Mouse (Mus musculus) forebrain, embryonic 13.5 days (tissue): ENCODE measurements around the gene Nudcd2. TPM values are rescaled to one million over a fixed set of nuclear protein-coding genes. Genes with fewer than 3 reads are reported as not detected.
A peak's percentile ranks its signal among the peaks of the same experiment; 100 is the strongest.
"Not testable (repeated sequence)": the region's sequence is repeated elsewhere in the genome, so short reads cannot be mapped to it uniquely, and the experiment has no call there.

Experiments
- ATAC-seq: fragments of 200-750 bp; cut with Nextera tagmentation; 2 replicates; pipeline ENCODE4 v1.8.0; 2017
- H3K27ac ChIP-seq: fragments of 300-500 bp; sonication (generic); 2 replicates; pipeline ENCODE4 v1.5.1; 2015; ENCODE audit warnings: inconsistent platforms, mild to moderate bottlenecking, moderate library complexity
- H3K27me3 ChIP-seq: fragments of 300-500 bp; sonication (generic); 2 replicates; pipeline ENCODE4 v1.6.1; 2015; ENCODE audit warnings: mild to moderate bottlenecking, inconsistent platforms
- H3K36me3 ChIP-seq: fragments of 300-500 bp; sonication (generic); 2 replicates; pipeline ENCODE4 v1.6.1; 2015; ENCODE audit warnings: mild to moderate bottlenecking, inconsistent platforms; ENCODE audit not compliant: poor library complexity, severe bottlenecking
- H3K4me1 ChIP-seq: fragments of 300-500 bp; sonication (generic); 2 replicates; pipeline ENCODE4 v1.6.1; 2015; ENCODE audit warnings: inconsistent platforms
- H3K4me2 ChIP-seq: fragments of 300-500 bp; sonication (generic); 2 replicates; pipeline ENCODE4 v1.6.1; 2015; ENCODE audit warnings: inconsistent platforms, mild to moderate bottlenecking, moderate library complexity
- H3K4me3 ChIP-seq: fragments of 300-500 bp; sonication (generic); 2 replicates; pipeline ENCODE4 v1.5.1; 2015; ENCODE audit warnings: mild to moderate bottlenecking, inconsistent platforms
- H3K9ac ChIP-seq: fragments of 300-500 bp; sonication (generic); 2 replicates; pipeline ENCODE4 v1.6.1; 2015; ENCODE audit warnings: mild to moderate bottlenecking, inconsistent platforms
- H3K9me3 ChIP-seq: fragments of 300-500 bp; sonication (generic); replicated peaks from 2 replicates; pipeline ENCODE4 v1.6.1; 2016; ENCODE audit warnings: inconsistent platforms
- WGBS: fragments of 180-500 bp; shearing (Covaris S2); methylation state at CpG from one replicate; pipeline ENCODE4 v1.1.7; 2015; 5-methylcytosine and 5-hydroxymethylcytosine counted together
- polyA plus RNA-seq: library from polyadenylated mRNA; unstranded; fragments of >200 nt; fragmentation: Nextera tagmentation; extraction: Ambion mirVana; gene quantifications from 2 replicates; pipeline ENCODE4 v1.2.1, GENCODE M21; 2015

Nudcd2 gene
- 136 and 145 TPM in 2 replicates for polyA plus RNA-seq

DNA sequence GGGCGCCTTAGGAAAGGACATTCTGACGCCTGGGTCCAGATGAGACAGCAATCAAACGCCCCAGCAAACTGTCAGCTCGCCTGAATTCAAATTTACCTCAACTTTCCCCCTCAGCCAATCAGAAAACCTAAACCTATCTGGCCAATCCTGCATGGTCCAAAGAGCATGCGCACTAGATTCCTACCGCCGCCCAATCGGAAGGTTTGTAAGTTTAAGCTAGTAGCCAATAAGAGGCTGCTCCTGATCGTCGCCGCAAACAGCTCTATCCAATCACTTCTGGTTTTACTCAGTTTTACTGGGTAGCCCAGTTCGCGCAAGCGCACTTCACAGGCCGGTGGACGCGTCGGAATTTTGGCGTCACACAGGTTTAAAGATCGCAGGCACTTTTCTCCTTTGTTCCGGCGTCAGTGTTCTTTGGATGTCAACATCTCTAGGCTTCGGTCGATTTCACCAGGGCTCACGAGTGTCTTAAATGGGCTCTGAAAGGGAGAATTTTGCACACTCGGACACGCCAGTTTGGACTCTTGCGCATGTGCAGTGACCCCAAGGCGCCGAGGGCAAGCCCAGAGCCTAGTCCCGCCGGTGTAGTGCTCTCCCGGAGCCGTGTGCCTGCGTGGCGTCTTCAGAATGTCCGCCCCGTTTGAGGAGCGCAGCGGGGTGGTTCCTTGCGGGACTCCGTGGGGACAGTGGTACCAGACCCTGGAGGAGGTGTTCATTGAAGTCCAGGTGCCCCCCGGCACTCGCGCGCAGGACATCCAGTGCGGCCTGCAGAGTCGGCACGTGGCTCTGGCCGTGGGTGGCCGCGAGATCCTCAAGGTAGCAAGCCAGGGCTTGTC is at the start of gene Nudcd2, which contains the start of gene Hmmr:
Gene Nudcd2, plus strand, starts transcription at position 329 of the 836 bp plus-strand sequence.
Gene Hmmr, minus strand, starts transcription at position 84 of the 836 bp plus-strand sequence.
- WGBS = under 1% methylated on average over 52 of the region's 52 CpGs
- Histone ChIP-seq H3K9me3 (no peaks in the 10 kb centered on the region), H3K4me3 (peak within 1 kb of the TSS; percentile 93), H3K9ac (peak within 1 kb of the TSS; percentile 95), H3K36me3 (peaks cover 31% of the 10 kb centered on the region), H3K27me3 (no peaks in the 10 kb centered on the region), H3K4me2 (peak within 1 kb of the TSS; percentile 86), H3K4me1 (peaks cover 43% of the 10 kb centered on the region), H3K27ac (peak within 1 kb of the TSS; percentile 72)
- ATAC-seq = peak; percentile 99

DNA sequence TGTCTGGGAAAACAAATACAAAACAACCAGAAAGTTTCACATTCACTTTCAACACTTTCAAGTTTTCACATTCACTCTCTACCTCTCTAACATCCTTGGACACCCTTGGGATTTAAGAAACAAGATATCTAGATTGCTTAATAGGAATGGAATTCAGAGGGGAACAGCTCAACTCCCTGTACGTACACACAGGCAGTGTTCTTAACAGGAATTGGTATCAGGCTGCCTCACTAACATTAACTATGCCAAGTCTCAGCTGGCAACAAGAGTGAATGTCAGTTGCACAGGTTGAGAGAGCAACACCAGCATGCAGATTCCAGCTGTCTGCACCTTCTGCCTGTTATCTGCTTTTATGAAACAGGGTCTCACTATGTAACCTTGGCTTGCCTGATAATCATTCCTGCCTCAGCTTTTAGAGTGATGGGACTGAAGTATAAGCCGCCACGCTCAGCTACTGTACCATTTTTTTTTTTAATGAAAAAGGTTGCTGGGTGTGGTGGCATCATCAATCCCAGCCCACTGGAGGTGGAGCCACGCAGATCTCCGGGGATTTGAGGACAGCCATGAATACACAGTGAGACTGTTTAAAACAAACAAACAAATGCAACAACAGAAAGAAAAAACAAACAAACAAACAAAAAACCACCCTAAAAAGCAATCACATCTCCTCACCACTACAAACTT is 42.9 kb upstream of the Nudcd2 start:
- H3K9ac ChIP-seq = no peak overlapping the region
- no peak overlapping the region for H3K27ac ChIP-seq
- no peaks in the 10 kb centered on the region for H3K9me3 ChIP-seq
- H3K4me1 ChIP-seq = peaks cover 39% of the 10 kb centered on the region
- WGBS = 65% methylated on average over 5 of the region's 5 CpGs
- peak overlapping the region; percentile 88 for H3K4me3 ChIP-seq
- no peaks in the 10 kb centered on the region for H3K27me3 ChIP-seq
- H3K4me2 ChIP-seq = peak overlapping the region; percentile 86
- H3K36me3 ChIP-seq = peaks cover 20% of the 10 kb centered on the region
- no peak for ATAC-seq

DNA sequence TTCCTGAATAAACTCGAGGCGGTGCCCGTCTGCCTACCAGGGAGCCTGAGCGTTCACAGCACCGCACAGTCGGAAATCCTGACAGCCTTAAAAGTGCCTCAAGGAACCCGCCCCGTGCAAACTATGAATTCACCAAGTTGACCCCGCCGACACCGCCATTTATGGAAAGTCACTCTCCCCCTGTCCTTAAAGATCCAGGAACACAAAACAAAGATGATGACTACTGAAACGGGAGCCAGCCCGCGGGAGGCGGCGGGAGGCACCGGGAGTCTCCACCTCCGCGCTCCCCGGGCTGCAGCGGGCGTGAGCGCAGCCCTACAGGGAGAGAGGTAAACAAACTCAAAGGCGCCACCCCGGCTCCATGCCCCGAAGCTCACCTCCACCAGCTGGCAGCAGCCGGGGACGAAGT is 41.4 kb upstream of the Nudcd2 start:
- ATAC-seq = peak; percentile 79
- WGBS = under 1% methylated on average over 28 of the region's 28 CpGs

DNA sequence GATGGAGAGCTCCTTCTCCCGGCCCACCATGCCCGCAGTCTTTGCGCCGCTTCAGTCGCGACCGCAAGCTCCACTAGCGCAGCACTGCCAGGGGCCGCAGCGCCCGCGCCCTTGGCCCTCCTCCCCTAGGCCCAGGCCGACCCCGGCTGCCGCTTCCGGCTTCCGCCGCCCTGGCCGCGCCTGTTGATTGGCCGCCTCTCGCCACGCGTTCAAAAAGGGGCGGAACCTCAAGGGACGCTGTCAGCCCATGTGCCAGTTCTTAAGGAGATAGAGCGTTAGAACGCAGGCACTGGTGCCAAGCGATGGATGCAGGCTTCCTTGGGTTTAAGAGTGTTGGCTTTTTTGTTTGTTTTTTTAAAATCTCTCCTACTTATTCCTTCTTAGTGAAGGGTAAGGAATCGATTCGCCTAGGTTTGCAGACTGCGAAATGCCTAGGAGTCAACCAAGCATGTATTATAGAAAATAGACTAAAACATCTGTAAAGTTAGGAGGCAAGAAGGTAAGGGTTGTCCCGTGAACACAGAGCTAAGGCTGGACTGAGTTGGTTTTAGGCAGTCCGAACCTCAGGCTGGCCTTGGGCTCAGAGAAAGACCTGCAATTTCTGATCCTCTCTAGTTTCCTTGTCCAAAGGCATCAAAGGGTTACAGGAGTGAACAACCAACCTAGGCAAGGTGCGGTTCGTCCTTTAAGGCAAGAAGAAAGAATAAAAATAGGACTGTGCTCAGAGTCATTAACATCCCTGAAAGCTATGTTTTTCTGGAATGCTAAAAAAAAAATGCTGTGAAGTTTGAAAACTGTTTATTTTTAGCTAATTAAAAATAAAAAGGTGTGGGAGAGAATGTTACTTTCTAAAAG is 40.7 kb upstream of the Nudcd2 start:
- Histone ChIP-seq H3K27me3 (no peaks in the 10 kb centered on the region), H3K4me2 (peak overlapping the region; percentile 86), H3K36me3 (no peaks in the 10 kb centered on the region), H3K4me3 (peak overlapping the region; percentile 88), H3K27ac (peak overlapping the region; percentile 88), H3K9me3 (no peaks in the 10 kb centered on the region), H3K9ac (peak overlapping the region; percentile 80), H3K4me1 (peaks cover 39% of the 10 kb centered on the region)
- peak; percentile 98 for ATAC-seq
- under 1% methylated on average over 36 of the region's 36 CpGs for WGBS

More for the DNA sequence above, 41.4 kb upstream of the Nudcd2 start:
- Histone ChIP-seq H3K9ac (peak overlapping the region; percentile 80), H3K27ac (peak overlapping the region; percentile 76), H3K4me3 (peak overlapping the region; percentile 88), H3K36me3 (peaks cover 5% of the 10 kb centered on the region), H3K4me2 (peak overlapping the region; percentile 86), H3K9me3 (no peaks in the 10 kb centered on the region), H3K4me1 (peaks cover 39% of the 10 kb centered on the region), H3K27me3 (no peaks in the 10 kb centered on the region)

DNA sequence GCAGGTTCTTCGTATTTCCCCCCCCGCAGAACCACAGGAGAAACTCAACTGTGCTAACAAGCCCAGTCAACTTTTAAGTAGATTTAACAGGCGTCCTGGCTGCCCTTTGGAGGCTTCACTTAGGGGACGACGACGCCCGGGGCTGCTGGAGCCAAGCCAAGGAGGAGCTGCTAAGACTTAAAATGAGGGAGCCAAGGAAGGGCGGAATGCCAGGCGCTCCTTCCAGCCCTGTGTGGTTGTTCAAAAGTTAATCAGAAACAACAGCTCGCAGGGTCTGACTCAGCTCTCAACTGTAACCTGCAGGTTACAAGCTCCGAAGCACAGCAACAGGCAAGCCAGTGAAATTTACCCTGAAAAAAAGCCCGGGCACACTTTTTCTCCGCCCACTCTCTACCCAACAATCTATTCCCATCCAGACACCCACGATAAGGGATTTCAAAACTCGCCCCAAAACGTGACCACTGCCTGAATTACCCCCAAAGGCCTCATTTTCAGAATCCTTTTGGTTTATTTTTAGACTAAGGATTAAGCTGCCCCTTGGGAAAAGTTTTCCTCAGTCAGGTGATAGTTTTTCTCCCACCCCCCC is 40.0 kb upstream of the Nudcd2 start:
- peak overlapping the region; percentile 88 for H3K4me3 ChIP-seq
- no peaks in the 10 kb centered on the region for H3K27me3 ChIP-seq
- under 1% methylated on average over 16 of the region's 16 CpGs for WGBS
- H3K9me3 ChIP-seq = no peaks in the 10 kb centered on the region
- H3K4me1 ChIP-seq = peaks cover 39% of the 10 kb centered on the region
- no peaks in the 10 kb centered on the region for H3K36me3 ChIP-seq
- H3K9ac ChIP-seq = peak overlapping the region; percentile 80
- ATAC-seq = no peak
- peak overlapping the region; percentile 88 for H3K27ac ChIP-seq
- peak overlapping the region; percentile 86 for H3K4me2 ChIP-seq

DNA sequence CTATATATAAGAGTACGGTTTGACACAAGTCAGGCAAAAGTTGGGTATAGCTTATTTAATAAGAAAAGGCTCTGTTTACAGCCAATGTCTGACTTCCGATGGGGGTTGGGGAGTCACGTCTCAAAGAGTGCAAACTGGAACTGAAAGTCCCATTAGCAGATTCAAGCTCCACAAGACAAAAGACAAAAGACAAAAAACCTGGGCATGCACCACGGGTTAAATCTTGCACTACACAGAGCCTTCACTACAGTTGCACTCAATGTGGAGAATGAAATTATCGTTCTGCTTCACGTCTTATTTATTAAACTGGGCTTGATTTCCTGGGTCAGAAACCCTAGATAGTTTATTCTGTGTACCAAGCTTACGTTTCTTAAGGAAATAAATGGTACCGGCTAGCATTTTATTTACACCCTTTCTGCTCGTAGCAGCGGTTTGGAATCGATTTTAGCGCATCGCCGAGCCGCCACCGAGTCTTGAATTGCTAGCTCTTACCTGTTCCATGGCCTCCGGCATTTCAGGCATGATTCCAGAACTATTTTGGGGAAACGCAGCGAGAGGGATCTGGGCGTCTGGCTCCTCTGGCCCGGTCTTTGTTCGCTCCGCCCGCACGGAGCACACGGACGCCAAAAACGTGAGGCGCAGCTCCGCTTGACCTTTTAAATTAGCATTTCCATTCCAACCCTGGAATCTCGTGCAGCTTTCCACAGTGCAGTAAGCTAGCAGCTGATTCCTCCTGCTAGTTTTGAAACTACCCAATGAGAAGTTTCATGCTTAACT is 39.0 kb upstream of the Nudcd2 start:
- H3K27me3 ChIP-seq = no peaks in the 10 kb centered on the region
- H3K4me2 ChIP-seq = peak overlapping the region; percentile 86
- WGBS = 0% methylated on average over 31 of the region's 31 CpGs
- H3K4me3 ChIP-seq = peak overlapping the region; percentile 88
- no peaks in the 10 kb centered on the region for H3K9me3 ChIP-seq
- peak overlapping the region; percentile 80 for H3K9ac ChIP-seq
- peak; percentile 57 for ATAC-seq
- H3K4me1 ChIP-seq = peaks cover 38% of the 10 kb centered on the region
- peak overlapping the region; percentile 88 for H3K27ac ChIP-seq
- H3K36me3 ChIP-seq = peaks cover 1% of the 10 kb centered on the region; the same call in 1 of the 2 replicates

DNA sequence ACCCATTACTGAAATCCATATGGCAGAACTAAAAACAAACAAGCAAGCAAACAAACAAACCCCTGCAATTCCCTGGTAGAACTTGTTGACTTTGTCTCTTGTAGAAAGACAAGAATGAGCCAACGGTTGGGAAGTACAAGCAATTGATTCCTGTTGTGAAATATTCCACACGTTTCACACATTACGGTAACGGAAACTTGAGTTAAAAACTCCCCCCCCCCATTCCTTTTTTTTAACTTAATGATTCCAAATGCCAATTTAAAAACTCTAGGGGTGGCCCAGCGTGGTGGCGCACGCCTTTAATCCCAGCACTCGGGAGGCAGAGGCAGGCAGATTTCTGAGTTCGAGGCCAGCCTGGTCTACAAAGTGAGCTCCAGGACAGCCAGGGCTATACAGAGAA is 38.4 kb upstream of the Nudcd2 start, which contains the start of gene Mat2b:
Gene Mat2b, minus strand, starts transcription at position 101 of the 400 bp plus-strand sequence.
- Histone ChIP-seq H3K4me1 (peaks cover 32% of the 10 kb centered on the region), H3K27me3 (no peaks in the 10 kb centered on the region), H3K4me3 (peak within 1 kb of the TSS; percentile 88), H3K4me2 (peak within 1 kb of the TSS; percentile 86), H3K36me3 (peaks cover 7% of the 10 kb centered on the region), H3K27ac (peak within 1 kb of the TSS; percentile 88), H3K9me3 (no peaks in the 10 kb centered on the region; the same call in 1 of the 2 replicates), H3K9ac (peak within 1 kb of the TSS; percentile 80)
- ATAC-seq = no peak
- whole genome bisulfite sequencing = 86% methylated on average over 9 of the region's 9 CpGs

DNA sequence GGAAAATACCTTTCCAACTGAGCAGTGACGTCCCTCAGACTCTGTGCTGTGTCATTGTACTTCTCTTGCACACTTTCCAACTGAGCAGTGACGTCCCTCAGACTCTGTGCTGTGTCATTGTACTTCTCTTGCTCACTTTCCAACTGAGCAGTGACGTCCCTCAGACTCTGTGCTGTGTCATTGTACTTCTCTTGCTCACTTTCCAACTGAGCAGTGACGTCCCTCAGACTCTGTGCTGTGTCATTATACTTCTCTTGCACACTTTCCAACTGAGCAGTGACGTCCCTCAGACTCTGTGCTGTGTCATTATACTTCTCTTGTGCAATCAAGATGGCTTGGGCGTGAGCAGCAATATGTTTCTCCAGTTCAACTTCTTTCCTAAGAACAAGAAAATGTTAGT is 23.6 kb upstream of the Nudcd2 start:
- not testable (repeated sequence) for H3K9ac ChIP-seq, H3K4me3 ChIP-seq, ATAC-seq, H3K4me2 ChIP-seq, H3K4me1 ChIP-seq, H3K27me3 ChIP-seq, H3K9me3 ChIP-seq, H3K27ac ChIP-seq
- WGBS = 91% methylated on average over 6 of the region's 6 CpGs
- peaks cover 89% of the 10 kb centered on the region for H3K36me3 ChIP-seq

DNA sequence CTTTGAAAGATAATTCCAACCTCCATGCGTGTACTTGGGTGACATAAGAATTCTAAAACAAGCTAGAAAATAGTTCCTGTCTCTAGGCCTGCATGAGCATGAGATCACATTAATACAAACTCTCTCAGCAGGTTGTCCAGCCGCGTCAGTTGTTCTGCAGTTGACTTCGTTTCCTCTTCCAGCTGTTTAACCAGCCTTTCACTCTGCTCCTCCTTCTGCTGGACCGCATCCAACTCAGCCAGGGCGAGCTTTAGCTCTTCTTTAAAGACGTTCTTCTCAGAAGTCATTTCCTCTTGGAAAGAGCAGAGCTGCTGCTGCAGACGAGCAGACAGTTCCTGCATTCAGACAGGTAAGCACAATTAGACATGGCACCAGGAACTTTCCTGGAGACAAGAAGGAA is 19.6 kb upstream of the Nudcd2 start:
- H3K27me3 ChIP-seq = no peaks in the 10 kb centered on the region
- no peak overlapping the region for H3K4me2 ChIP-seq
- no peaks in the 10 kb centered on the region for H3K9me3 ChIP-seq
- ATAC-seq = no peak
- WGBS = 76% methylated on average over 8 of the region's 8 CpGs
- no peak overlapping the region for H3K4me3 ChIP-seq
- peaks cover 92% of the 10 kb centered on the region for H3K36me3 ChIP-seq
- no peaks in the 10 kb centered on the region for H3K4me1 ChIP-seq
- no peak overlapping the region for H3K27ac ChIP-seq
- H3K9ac ChIP-seq = no peak overlapping the region

DNA sequence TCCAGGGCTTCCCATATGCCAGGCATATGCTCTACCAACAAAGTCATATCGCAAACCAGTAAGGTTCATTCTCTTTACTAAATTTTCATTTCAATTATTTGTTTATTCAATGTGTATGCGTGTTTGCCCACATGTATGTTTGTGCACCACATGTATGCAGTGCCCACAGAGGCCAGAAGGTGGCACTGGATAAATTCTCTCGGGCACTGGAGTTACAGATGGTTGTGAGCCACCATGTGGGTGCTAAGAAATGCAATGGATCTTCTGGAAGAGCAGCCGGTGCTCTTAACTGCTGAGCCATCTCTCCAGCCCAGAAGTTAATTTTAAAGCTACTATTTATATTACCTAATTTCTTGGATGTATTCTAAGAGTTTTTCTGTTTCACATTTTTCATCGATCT is 17.9 kb upstream of the Nudcd2 start:
- Histone ChIP-seq H3K27me3 (no peaks in the 10 kb centered on the region), H3K4me3 (no peak overlapping the region), H3K27ac (no peak overlapping the region), H3K4me1 (no peaks in the 10 kb centered on the region), H3K4me2 (no peak overlapping the region), H3K36me3 (peaks cover 90% of the 10 kb centered on the region), H3K9me3 (no peaks in the 10 kb centered on the region), H3K9ac (no peak overlapping the region)
- no peak for ATAC-seq
- 95% methylated on average over 5 of the region's 5 CpGs for WGBS

DNA sequence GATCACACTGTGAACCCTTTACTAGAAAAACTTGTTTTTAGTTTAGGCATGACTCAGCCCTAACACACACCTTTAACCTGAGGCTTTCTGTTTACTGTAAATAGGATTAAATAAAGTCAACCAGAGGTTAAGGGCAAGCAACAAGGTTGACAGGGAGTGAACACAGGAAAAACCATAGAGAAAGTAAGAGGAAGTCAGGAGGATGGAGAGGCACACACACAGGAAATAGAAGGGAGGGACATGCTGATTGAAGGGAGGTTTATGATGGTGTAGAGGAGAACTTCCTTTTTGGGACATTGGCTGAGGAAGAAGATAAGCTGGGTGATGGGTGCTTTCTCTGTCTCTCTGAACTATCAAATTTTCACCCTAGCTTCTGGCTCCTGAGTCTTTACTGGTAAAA is 15.1 kb upstream of the Nudcd2 start:
- no peak for ATAC-seq
- H3K4me1 ChIP-seq = no peaks in the 10 kb centered on the region
- no peak overlapping the region for H3K27ac ChIP-seq
- no peak overlapping the region for H3K4me3 ChIP-seq
- peaks cover 90% of the 10 kb centered on the region for H3K36me3 ChIP-seq
- no peaks in the 10 kb centered on the region for H3K27me3 ChIP-seq
- H3K9ac ChIP-seq = no peak overlapping the region
- H3K4me2 ChIP-seq = no peak overlapping the region
- no peaks in the 10 kb centered on the region for H3K9me3 ChIP-seq
